Mouse (Mus musculus): Measurements from ENCODE around the gene Invs. TPM values are rescaled to one million over a fixed set of nuclear protein-coding genes. Genes with fewer than 3 reads are reported as not detected.
A peak's percentile ranks its signal among the peaks of the same experiment; 100 is the strongest.

Invs gene
- 8.3 and 11.2 TPM in 2 replicates for total RNA-seq (2021)
- long read RNA-seq, experiment 1, full-length matches to known transcripts: 1 of 2 reads
- long read RNA-seq, experiment 1, partial matches to known transcripts: 1 of 2 reads
- long read RNA-seq, experiment 1, other reads (novel, unspliced or antisense): 0 of 2 reads
- long read RNA-seq, experiment 2, partial matches to known transcripts: 0 of 1 reads
- long read RNA-seq, experiment 2, other reads (novel, unspliced or antisense): 1 of 1 reads

- peak; percentile 96 for DNase-seq
Observed at GRCm38 (mm10) chr4:48279498-48280134, at the start of gene Invs, which contains the start of gene Erp44. Gene Invs (plus strand): TSS chr4:48279760. Gene Erp44 (minus strand): TSS chr4:48279558.

- DNase-seq: no peak
Observed at GRCm38 (mm10) chr4:48236721-48237120, 42.8 kb upstream of the Invs start.

- DNase-seq: no peak
Observed at GRCm38 (mm10) chr4:48239046-48239445, 40.5 kb upstream of the Invs start.

GRCm38 (mm10) chr4:48242482-48242881 lies 37.1 kb upstream of the Invs start:
- no peak for DNase-seq

GRCm38 (mm10) chr4:48243737-48244136 lies 35.8 kb upstream of the Invs start:
- DNase-seq: no peak

GRCm38 (mm10) chr4:48244280-48244679 lies 35.3 kb upstream of the Invs start:
- no peak for DNase-seq

- DNase-seq: no peak
Observed at GRCm38 (mm10) chr4:48253266-48253665, 26.3 kb upstream of the Invs start.

GRCm38 (mm10) chr4:48258045-48258444 lies 21.5 kb upstream of the Invs start:
- DNase-seq: no peak

GRCm38 (mm10) chr4:48267683-48268082 lies 11.9 kb upstream of the Invs start:
- no peak for DNase-seq

GRCm38 (mm10) chr4:48268127-48268526 lies 11.4 kb upstream of the Invs start:
- DNase-seq: no peak

GRCm38 (mm10) chr4:48270532-48270931 lies 9.0 kb upstream of the Invs start:
- DNase-seq: no peak

- DNase-seq: no peak
Observed at GRCm38 (mm10) chr4:48271838-48272237, 7.7 kb upstream of the Invs start.

GRCm38 (mm10) chr4:48273119-48273829 lies 6.3 kb upstream of the Invs start:
- DNase-seq: no peak

GRCm38 (mm10) chr4:48275736-48276135 lies 3.8 kb upstream of the Invs start:
- DNase-seq: no peak

- no peak for DNase-seq
Observed at GRCm38 (mm10) chr4:48277011-48277410, 2.5 kb upstream of the Invs start.

- peak; percentile 47 for DNase-seq
Observed at GRCm38 (mm10) chr4:48278757-48279497, 633 bp upstream of the Invs start.

GRCm38 (mm10) chr4:48281121-48281520 lies 1.6 kb downstream of the Invs start:
- no peak for DNase-seq

- DNase-seq: no peak
Observed at GRCm38 (mm10) chr4:48287086-48287757, 7.7 kb downstream of the Invs start.

GRCm38 (mm10) chr4:48314814-48315213 lies 35.3 kb downstream of the Invs start:
- DNase-seq: no peak

- DNase-seq: no peak
Observed at GRCm38 (mm10) chr4:48316036-48316435, 36.5 kb downstream of the Invs start.

GRCm38 (mm10) chr4:48321276-48321675 lies 41.7 kb downstream of the Invs start:
- peak; percentile 10 for DNase-seq

GRCm38 (mm10) chr4:48322095-48322494 lies 42.5 kb downstream of the Invs start:
- no peak for DNase-seq
